Mouse (Mus musculus): Measurements from ENCODE around the gene Tnip1.

Tnip1 gene

GRCm38 (mm10) chr11:54931405-54932093 lies 31.2 kb downstream of the Tnip1 start:
- DNase-seq = peak; percentile 67 to 77

- DNase-seq = peak; percentile 73 to 83
Observed at GRCm38 (mm10) chr11:54930318-54930979, 32.3 kb downstream of the Tnip1 start.

GRCm38 (mm10) chr11:54929744-54930143 lies 33.0 kb downstream of the Tnip1 start:
- DNase-seq = no peak

DNA sequence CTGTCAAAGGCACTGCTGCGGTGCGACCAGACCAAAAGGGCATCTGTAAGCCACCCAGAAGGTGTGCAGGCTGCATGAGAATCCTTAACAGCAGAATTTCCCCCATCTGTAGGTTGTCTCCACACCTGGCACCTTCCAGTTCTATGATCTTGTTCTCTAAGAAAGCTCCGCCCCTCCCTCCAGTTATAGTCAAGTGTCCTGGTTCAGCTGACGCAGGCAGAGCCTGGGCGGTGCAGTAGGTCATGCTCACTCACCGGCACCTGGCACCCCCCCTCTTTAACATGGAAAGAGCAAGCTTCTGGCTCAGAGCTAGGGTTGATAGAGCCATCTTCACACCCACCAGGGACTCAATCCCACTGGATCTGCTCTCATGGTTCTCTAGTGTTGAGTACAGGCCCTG lies 33.4 kb downstream of the Tnip1 start:
- no peak for DNase-seq

GRCm38 (mm10) chr11:54928886-54929285 lies 33.8 kb downstream of the Tnip1 start:
- DNase-seq = no peak

- no peak for DNase-seq
Observed at GRCm38 (mm10) chr11:54928219-54928618, 34.5 kb downstream of the Tnip1 start.

DNA sequence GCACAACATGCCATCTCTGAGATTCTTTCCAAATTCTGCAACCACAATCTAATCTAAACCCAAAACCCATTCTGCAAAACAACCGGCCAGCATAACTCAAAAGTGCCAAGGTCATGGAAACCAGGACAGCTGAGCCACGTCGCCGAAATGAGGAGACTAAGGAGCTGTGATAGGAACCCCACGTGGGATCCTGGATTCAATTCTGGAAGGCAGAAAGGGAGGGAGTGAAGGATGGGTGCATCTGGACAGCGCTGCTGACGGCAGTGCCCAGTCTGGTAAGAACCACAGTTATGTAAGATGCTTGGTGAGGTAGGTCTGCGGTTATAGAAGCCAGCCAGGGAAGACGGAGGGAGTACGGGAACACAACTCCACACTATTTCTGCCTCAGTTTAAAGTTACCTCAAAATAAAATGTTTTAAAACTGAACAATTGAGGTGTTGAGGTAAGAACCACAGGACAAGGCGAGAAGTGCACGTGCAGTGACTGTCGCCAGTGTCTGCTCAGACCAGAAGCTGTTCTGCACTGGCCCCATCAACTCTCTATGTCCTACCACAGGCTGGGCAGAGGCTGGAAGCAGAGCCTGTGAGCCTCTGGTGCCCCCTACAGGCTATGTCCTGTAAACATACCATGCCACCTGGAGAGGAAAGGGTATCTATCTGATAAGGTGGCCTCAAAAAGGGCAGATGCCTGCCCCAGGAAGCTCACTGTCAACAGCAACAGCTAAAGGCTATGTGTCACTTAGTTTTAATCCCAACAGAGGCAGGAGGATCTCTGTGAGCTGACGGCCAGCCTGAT lies 35.2 kb downstream of the Tnip1 start:
- peak; percentile 70 to 83 for DNase-seq

GRCm38 (mm10) chr11:54924145-54924544 lies 38.6 kb downstream of the Tnip1 start:
- no peak for DNase-seq

GRCm38 (mm10) chr11:54922488-54922887 lies 40.2 kb downstream of the Tnip1 start:
- no peak for DNase-seq

DNA sequence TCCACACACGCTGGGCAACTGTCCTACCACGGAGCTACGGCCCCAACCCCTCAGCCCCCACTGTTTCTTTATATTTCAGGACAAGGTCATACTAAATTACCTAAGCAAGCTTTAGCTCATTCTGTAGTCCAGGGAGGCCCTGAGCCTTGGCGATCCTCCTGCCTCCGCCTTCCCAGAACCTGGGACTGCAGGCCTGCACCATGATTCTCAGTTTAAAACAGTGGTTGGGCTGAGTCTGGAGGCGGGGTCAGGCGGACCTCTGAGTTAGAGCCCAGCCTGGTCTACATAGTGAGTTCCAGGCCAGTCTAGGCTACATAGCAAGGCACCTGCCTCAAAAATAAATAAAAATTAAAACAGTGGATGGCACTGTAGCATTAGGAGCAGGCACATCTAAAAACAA lies 40.9 kb downstream of the Tnip1 start:
- DNase-seq = no peak

DNA sequence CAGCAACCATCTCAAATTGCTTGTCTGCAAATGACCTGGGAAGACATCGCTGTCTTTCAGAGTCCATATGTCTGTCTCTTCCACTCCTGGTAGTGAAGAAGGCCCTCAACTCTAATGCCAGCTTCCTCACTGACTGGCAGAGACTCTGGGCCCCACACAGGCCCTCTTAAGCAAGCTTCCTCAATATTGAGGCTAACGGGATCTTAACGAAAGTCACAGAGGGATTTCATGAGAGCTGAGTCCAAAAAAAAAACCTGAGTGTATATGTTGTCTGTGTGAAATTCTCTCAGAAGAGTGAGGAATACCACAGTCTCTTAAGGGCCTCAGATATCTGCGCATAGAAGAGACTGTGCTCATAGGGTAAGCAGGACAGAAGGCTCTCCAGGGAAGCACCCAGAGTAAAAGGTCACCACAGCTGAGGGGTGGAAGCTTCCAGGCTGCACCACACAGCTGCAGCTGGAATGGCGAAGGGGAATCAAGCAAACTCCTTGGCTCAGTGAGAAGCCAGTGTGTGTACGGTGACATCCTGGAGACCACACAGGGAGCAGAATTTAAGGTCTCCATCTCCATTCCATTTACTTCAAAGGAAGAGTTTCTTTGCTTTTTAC lies 41.6 kb downstream of the Tnip1 start:
- no peak for DNase-seq

- no peak for DNase-seq
Observed at GRCm38 (mm10) chr11:54920127-54920972, 42.4 kb downstream of the Tnip1 start.

DNA sequence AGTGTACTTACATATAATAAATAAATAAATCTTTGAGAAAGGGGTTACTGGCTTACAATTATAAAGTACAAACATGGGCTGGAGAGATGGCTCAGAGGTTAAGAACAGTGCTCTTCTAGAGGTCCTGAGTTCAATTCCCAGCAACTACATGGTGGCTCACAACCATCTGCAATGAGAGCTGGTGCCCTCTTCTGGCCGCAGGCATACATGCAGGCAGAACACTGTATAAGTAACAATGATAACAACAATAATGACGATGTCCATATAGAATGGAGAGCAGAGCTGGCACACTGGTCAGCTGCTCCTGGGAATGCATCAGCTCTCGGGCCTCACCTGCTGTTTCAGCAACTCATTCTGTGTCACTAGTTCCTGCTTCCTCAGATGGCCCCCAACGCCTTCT lies 44.4 kb downstream of the Tnip1 start:
- DNase-seq = no peak

GRCm38 (mm10) chr11:54917461-54917860 lies 45.3 kb downstream of the Tnip1 start:
- no peak for DNase-seq

DNA sequence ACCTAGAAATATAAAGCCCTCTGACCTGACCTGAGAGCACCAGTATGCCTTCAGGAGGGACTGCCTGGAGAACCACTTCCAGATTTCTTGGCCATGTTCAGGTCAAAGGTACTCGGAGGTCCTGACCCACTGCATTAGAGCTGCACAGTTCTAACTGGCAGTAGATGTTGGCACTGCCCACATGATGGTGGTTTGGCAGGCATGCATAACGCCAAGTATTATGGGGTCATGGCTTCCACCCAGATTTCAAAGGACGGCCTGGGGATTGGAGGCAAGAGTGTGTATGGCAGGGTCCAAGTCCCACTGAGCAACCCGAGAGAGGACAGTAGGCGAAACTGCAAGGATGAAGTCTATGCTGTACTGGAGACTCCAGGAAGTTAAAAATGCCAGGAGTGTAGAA lies 48.9 kb downstream of the Tnip1 start:
- DNase-seq = peak; percentile 28 to 33

DNA sequence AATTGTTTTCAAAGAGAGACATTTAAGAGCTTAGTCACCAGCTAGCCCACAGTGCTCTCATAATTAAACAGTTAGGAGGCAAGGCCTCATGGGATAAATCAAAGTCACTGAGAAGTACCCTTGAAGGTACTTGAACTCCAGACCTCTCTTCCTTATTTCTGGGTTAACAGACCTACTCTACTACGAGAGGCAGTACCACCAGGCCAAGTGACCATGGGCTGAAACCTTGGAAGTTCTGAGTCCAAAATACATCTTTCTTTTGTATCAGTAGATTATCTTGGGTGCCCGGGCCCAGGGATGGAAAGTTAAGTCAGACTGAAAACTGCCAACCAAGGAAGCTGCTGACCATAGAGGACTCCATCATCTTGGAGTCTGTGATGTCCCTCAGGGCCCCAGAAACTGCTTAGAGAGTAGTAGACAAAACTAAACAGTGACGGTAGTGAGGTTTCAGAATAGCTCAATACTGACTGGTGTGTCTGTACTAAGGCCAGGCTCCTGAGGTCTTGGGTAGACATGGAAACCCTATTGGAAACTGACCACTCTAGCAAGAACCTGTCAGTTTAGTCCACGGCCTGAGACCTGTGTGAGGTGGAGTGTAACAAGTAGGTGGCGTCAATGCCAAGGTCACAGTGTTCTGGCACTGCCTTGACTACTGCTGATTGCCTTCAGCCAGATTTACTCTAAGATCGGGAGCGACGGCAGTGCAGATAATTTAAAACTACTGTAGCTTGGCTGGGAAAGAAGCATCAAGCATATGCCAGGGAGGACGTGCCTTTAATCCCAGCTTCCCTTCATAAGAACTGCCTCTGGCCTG lies 50.0 kb downstream of the Tnip1 start:
- no peak for DNase-seq

- DNase-seq = no peak
Observed at GRCm38 (mm10) chr11:54911671-54912502, 50.8 kb downstream of the Tnip1 start.

DNA sequence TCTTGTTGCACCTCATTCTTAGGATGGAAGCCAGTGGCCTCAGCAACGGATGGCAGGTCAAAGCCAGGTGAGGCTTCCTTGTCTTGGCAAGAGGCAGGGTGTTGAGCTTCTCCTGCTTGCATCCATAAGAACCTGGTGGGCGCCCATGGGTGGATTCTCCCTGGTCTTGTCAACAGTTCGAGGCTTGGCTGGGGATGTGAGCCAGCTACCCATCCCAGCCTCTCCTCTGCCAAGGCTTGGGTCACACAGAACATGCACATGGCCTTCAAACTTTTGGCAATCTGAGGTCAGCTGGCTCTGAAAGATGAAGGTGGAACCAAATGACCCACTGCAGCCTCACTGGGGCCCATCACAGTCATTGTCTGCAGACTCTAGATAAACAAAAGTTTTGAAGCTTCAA lies 51.5 kb downstream of the Tnip1 start:
- no peak for DNase-seq

DNA sequence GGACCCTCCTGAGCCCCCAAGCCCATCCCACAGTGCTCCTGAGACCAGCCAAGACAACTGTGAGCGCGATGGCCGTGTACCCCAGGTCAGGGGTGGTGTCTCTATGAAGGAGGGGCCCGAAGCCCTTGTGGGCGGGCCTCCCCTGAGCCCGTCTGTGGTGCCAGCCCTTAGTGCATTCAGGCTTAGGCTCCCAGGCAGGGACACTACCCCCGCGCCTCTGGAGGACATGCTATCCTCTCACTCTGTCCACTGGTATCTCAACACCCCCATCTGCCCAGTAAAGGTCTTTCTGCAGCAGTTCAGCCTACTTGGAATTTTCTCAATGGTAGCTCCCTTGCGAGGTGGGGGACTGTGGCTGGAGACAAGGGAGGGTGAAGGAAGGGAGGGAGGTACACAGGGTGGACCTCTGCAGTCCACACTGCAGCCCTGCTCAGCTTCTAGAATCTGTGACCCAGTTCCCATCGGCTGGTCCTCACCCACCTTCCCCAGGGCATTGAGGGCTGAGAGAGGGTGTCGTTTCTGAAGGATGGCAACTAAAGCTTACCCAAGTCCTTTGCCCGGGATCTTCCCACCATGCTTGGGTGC lies 52.5 kb downstream of the Tnip1 start:
- DNase-seq = no peak

DNA sequence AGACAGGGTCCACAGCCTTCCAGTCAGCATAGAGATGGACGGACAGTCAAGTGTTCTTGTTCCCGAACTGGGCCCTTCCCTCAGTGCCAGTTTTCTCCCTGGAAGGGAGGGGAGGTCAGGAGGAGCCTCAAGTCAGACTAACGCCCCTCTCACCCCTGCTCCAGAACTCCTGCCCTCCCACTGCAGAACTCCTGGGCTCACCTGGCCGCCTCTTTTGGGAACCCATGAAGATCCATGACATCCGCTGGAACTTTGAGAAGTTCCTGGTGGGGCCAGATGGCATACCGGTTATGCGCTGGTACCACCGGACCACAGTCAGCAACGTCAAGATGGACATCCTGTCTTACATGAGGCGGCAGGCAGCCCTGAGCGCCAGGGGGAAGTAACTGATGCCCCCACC lies 53.4 kb downstream of the Tnip1 start:
- no peak for DNase-seq
